Mouse (Mus musculus): ENCODE results near the gene Myom1. TPM values are rescaled to one million over a fixed set of nuclear protein-coding genes. Genes with fewer than 3 reads are reported as not detected.

Gene Myom1
- polyA plus RNA-seq, 1 experiment: 2.1 TPM

GRCm38 (mm10) chr17:71040582-71040880 lies 38.1 kb downstream of the Myom1 start:
- Histone ChIP-seq H3K36me3 (ENCODE audit: control insufficient read depth, insufficient read depth, low read length) (no peaks in the 10 kb centered on the region), H3K4me3 (ENCODE audit: control insufficient read depth, low read depth, low read length) (no peak overlapping the region), H3K27me3 (ENCODE audit: control insufficient read depth, insufficient read depth, low read length) (no peaks in the 10 kb centered on the region), H3K4me1 (ENCODE audit: control insufficient read depth, insufficient read depth, low read length) (no peaks in the 10 kb centered on the region), H3K27ac (ENCODE audit: control insufficient read depth, insufficient read depth, low read depth, low read length) (no peak overlapping the region)
- TF ChIP-seq POLR2A (IDR thresholded peaks at IDR 0.05; ENCODE audit: control insufficient read depth, low read depth, low read length) (no peak), CTCF (IDR thresholded peaks at IDR 0.05; ENCODE audit: control insufficient read depth, insufficient read depth, insufficient replicate concordance, low read depth, low read length) (no peak)

DNA sequence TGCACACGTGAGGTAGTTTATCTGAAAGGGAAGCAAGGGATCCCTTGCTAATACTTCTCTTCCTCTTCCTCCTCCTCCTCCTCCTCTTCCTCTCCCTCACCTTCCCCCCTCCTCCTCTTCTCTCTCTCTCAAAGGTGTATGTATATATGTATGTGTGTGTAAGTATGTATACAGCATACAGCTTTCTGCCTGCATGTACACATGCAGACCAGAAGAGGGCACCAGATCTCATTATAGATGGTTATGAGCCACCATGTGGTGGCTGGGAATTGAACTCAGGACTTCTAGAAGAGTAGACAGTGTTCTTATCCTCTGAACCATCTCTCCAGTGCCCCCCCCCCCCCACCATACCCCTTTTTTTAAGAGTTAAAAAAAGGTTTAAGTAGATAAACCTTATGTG lies 40.2 kb downstream of the Myom1 start:
- H3K36me3 ChIP-seq (ENCODE audit: control insufficient read depth, insufficient read depth, low read length): no peaks in the 10 kb centered on the region
- H3K4me3 ChIP-seq (ENCODE audit: control insufficient read depth, low read depth, low read length): no peak overlapping the region
- H3K4me1 ChIP-seq (ENCODE audit: control insufficient read depth, insufficient read depth, low read length): no peaks in the 10 kb centered on the region
- no peaks in the 10 kb centered on the region for H3K27me3 ChIP-seq (ENCODE audit: control insufficient read depth, insufficient read depth, low read length)
- no peak overlapping the region for H3K27ac ChIP-seq (ENCODE audit: control insufficient read depth, insufficient read depth, low read depth, low read length)
- TF ChIP-seq POLR2A (IDR thresholded peaks at IDR 0.05; ENCODE audit: control insufficient read depth, low read depth, low read length): no peak
- no peak for TF ChIP-seq CTCF (IDR thresholded peaks at IDR 0.05; ENCODE audit: control insufficient read depth, insufficient read depth, insufficient replicate concordance, low read depth, low read length)

- Histone ChIP-seq H3K27ac (ENCODE audit: control insufficient read depth, insufficient read depth, low read depth, low read length) (no peak overlapping the region), H3K4me1 (ENCODE audit: control insufficient read depth, insufficient read depth, low read length) (no peaks in the 10 kb centered on the region), H3K27me3 (ENCODE audit: control insufficient read depth, insufficient read depth, low read length) (no peaks in the 10 kb centered on the region), H3K4me3 (ENCODE audit: control insufficient read depth, low read depth, low read length) (no peak overlapping the region), H3K36me3 (ENCODE audit: control insufficient read depth, insufficient read depth, low read length) (no peaks in the 10 kb centered on the region)
- no peak for TF ChIP-seq POLR2A (IDR thresholded peaks at IDR 0.05; ENCODE audit: control insufficient read depth, low read depth, low read length)
Measured at GRCm38 (mm10) chr17:71045591-71045990, 43.2 kb downstream of the Myom1 start.

- Histone ChIP-seq H3K27me3 (ENCODE audit: control insufficient read depth, insufficient read depth, low read length) (no peaks in the 10 kb centered on the region), H3K36me3 (ENCODE audit: control insufficient read depth, insufficient read depth, low read length) (no peaks in the 10 kb centered on the region), H3K4me3 (ENCODE audit: control insufficient read depth, low read depth, low read length) (no peak overlapping the region), H3K27ac (ENCODE audit: control insufficient read depth, insufficient read depth, low read depth, low read length) (no peak overlapping the region), H3K4me1 (ENCODE audit: control insufficient read depth, insufficient read depth, low read length) (no peaks in the 10 kb centered on the region)
- TF ChIP-seq POLR2A (IDR thresholded peaks at IDR 0.05; ENCODE audit: control insufficient read depth, low read depth, low read length) (no peak), CTCF (IDR thresholded peaks at IDR 0.05; ENCODE audit: control insufficient read depth, insufficient read depth, insufficient replicate concordance, low read depth, low read length) (no peak)
Measured at GRCm38 (mm10) chr17:71046856-71047255, 44.4 kb downstream of the Myom1 start.

DNA sequence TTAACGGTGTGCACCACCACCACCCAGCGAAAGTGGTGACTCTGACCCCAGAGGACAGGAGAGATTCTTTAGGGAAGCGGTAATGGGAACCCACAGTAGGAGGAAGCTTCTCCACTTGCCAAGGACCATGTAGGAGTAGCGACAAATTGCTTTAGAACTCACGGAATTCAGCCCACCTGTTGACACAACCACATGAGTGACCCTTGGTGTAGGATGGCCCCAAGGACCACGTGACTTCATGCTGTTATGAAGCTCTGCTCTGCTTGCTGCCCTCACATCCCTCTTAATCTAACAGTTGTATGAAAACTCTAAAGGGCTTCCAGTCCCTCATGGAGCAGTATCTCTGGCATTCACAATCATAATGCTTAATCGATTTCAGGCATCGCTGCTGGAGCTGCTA lies 46.9 kb downstream of the Myom1 start:
- no peaks in the 10 kb centered on the region for H3K4me1 ChIP-seq (ENCODE audit: control insufficient read depth, insufficient read depth, low read length)
- TF ChIP-seq POLR2A (IDR thresholded peaks at IDR 0.05; ENCODE audit: control insufficient read depth, low read depth, low read length) (no peak), CTCF (IDR thresholded peaks at IDR 0.05; ENCODE audit: control insufficient read depth, insufficient read depth, insufficient replicate concordance, low read depth, low read length) (no peak)
- H3K27ac ChIP-seq (ENCODE audit: control insufficient read depth, insufficient read depth, low read depth, low read length): no peak overlapping the region
- H3K36me3 ChIP-seq (ENCODE audit: control insufficient read depth, insufficient read depth, low read length): no peaks in the 10 kb centered on the region
- H3K27me3 ChIP-seq (ENCODE audit: control insufficient read depth, insufficient read depth, low read length): no peaks in the 10 kb centered on the region
- no peak overlapping the region for H3K4me3 ChIP-seq (ENCODE audit: control insufficient read depth, low read depth, low read length)

DNA sequence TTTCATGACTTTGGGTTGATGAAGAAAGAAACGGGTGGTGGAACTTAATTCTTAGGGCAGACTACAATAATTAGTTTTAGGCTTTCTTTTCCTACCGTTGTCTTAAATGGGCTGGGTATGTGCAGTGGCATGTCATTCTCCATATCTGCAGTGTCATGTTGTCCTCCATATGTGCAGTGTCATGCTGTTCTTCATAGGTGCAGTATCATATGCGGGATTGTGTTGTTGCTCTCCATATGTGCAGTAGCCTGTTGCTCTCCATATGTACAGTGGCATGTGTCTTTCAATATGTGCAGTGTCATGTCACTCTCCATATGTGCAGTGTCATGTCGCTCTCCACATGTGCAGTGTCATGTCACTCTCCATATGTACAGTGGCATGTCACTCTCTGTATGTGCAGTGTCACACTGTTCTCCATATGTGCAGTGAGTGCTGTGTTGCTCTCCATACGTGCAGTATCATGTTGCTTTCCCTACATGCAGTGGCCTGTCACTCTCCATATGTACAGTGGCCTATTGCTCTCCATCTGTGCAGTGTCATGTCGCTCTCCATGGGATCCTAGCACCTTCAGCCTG lies 50.8 kb downstream of the Myom1 start:
- H3K27me3 ChIP-seq (ENCODE audit: control insufficient read depth, insufficient read depth, low read length): no peaks in the 10 kb centered on the region
- no peak overlapping the region for H3K4me3 ChIP-seq (ENCODE audit: control insufficient read depth, low read depth, low read length)
- no peaks in the 10 kb centered on the region for H3K36me3 ChIP-seq (ENCODE audit: control insufficient read depth, insufficient read depth, low read length)
- H3K27ac ChIP-seq (ENCODE audit: control insufficient read depth, insufficient read depth, low read depth, low read length): no peak overlapping the region
- H3K4me1 ChIP-seq (ENCODE audit: control insufficient read depth, insufficient read depth, low read length): no peaks in the 10 kb centered on the region
- TF ChIP-seq POLR2A (IDR thresholded peaks at IDR 0.05; ENCODE audit: control insufficient read depth, low read depth, low read length) (no peak), CTCF (IDR thresholded peaks at IDR 0.05; ENCODE audit: control insufficient read depth, insufficient read depth, insufficient replicate concordance, low read depth, low read length) (no peak)

- no peak overlapping the region for H3K4me3 ChIP-seq (ENCODE audit: control insufficient read depth, low read depth, low read length)
- TF ChIP-seq CTCF (IDR thresholded peaks at IDR 0.05; ENCODE audit: control insufficient read depth, insufficient read depth, insufficient replicate concordance, low read depth, low read length) (no peak), POLR2A (IDR thresholded peaks at IDR 0.05; ENCODE audit: control insufficient read depth, low read depth, low read length) (no peak)
- H3K27me3 ChIP-seq (ENCODE audit: control insufficient read depth, insufficient read depth, low read length): no peaks in the 10 kb centered on the region
- H3K27ac ChIP-seq (ENCODE audit: control insufficient read depth, insufficient read depth, low read depth, low read length): no peak overlapping the region
- no peaks in the 10 kb centered on the region for H3K36me3 ChIP-seq (ENCODE audit: control insufficient read depth, insufficient read depth, low read length)
- H3K4me1 ChIP-seq (ENCODE audit: control insufficient read depth, insufficient read depth, low read length): no peaks in the 10 kb centered on the region
Measured at GRCm38 (mm10) chr17:71055203-71055894, 52.9 kb downstream of the Myom1 start.
